Mouse (Mus musculus) midbrain, postnatal 0 days (tissue): ENCODE measurements around the gene Mfsd4b1. TPM values are rescaled to one million over a fixed set of nuclear protein-coding genes. Genes with fewer than 3 reads are reported as not detected.

Source experiments
- ATAC-seq: fragments of 200-750 bp; cut with Nextera tagmentation; 2 replicates; pipeline ENCODE4 v1.8.0; 2017; ENCODE audit warnings: moderate number of reproducible peaks, mild to moderate bottlenecking, moderate TSS enrichment, moderate library complexity; ENCODE audit not compliant: low FRiP score
- DNase-seq: peaks from one replicate; pipeline ENCODE4 v3.0.0-alpha.2; 2015; ENCODE audit warnings: low spot score
- H3K27ac ChIP-seq: fragments of 300-500 bp; sonication (generic); 2 replicates; pipeline ENCODE4 v1.5.1; 2014; ENCODE audit warnings: low read depth, mild to moderate bottlenecking, low read length, mixed read lengths
- H3K27me3 ChIP-seq: fragments of 300-500 bp; sonication (generic); 2 replicates; pipeline ENCODE4 v1.6.1; 2014; ENCODE audit warnings: low read length, control low read depth, mixed read lengths; ENCODE audit not compliant: insufficient read depth
- H3K36me3 ChIP-seq: fragments of 300-500 bp; sonication (generic); 2 replicates; pipeline ENCODE4 v1.6.1; 2014; ENCODE audit warnings: low read length, control low read depth, mixed read lengths; ENCODE audit not compliant: insufficient read depth
- H3K4me1 ChIP-seq: fragments of 300-500 bp; sonication (generic); 2 replicates; pipeline ENCODE4 v1.6.1; 2014; ENCODE audit warnings: mild to moderate bottlenecking, control low read depth, antibody characterized with exemption, low read length, mixed read lengths; ENCODE audit not compliant: insufficient read depth
- H3K4me2 ChIP-seq: fragments of 300-500 bp; sonication (generic); 2 replicates; pipeline ENCODE4 v1.6.1; 2014; ENCODE audit warnings: low read depth, mild to moderate bottlenecking, low read length, mixed read lengths; ENCODE audit not compliant: poor library complexity, severe bottlenecking
- H3K4me3 ChIP-seq: fragments of 300-500 bp; sonication (generic); 2 replicates; pipeline ENCODE4 v1.5.1; 2014; ENCODE audit warnings: low read depth, mild to moderate bottlenecking, low read length, moderate library complexity
- H3K9ac ChIP-seq: fragments of 300-500 bp; sonication (generic); replicated peaks from 2 replicates; pipeline ENCODE4 v1.6.1; 2014; ENCODE audit warnings: mild to moderate bottlenecking, low read length, moderate library complexity, mixed read lengths; ENCODE audit not compliant: poor library complexity, severe bottlenecking
- H3K9me3 ChIP-seq: fragments of 300-500 bp; sonication (generic); 2 replicates; pipeline ENCODE4 v1.6.1; 2016; ENCODE audit warnings: low read length, control low read depth
- CTCF ChIP-seq: IDR thresholded peaks from 2 replicates; pipeline ENCODE4 v1.5.1; 2016; ENCODE audit warnings: antibody characterized with exemption, mild to moderate bottlenecking
- WGBS: fragments of 180-500 bp; shearing (Covaris S2); extraction: QIAGEN DNeasy Blood & Tissue Kit; methylation state at CpG from one replicate; pipeline ENCODE4 v1.1.7; 2014; 5-methylcytosine and 5-hydroxymethylcytosine counted together
- polyA plus RNA-seq: library from polyadenylated mRNA; unstranded; fragments of >200 nt; fragmentation: Nextera tagmentation; extraction: Ambion mirVana; gene quantifications from 2 replicates; pipeline ENCODE4 v1.2.1, GENCODE M21; 2015
- total RNA-seq: library from RNA; depleted of rRNA; stranded (reverse); fragments of >200 nt; gene quantifications from 2 replicates; pipeline ENCODE4 v1.2.3, GENCODE M21; 2014

The Mfsd4b1 gene
- total and polyA plus RNA-seq, 2 experiments from 2014 or later, result 0.23 to 0.71 TPM

- DNase-seq, result no peak
- Histone ChIP-seq H3K27me3 (no peaks in the 10 kb centered on the region), H3K27ac (no peak overlapping the region), H3K9ac (no peak overlapping the region), H3K4me1 (no peaks in the 10 kb centered on the region; the same call in 1 of the 2 replicates), H3K9me3 (no peaks in the 10 kb centered on the region), H3K4me2 (no peak overlapping the region), H3K36me3 (no peaks in the 10 kb centered on the region), H3K4me3 (no peak overlapping the region)
- 81% methylated on average over 2 of the region's 2 CpGs for WGBS
- TF ChIP-seq CTCF, result no peak
- no peak for ATAC-seq
Measured at GRCm38 (mm10) chr10:40029610-40030009, 4.5 kb upstream of the Mfsd4b1 start.

- 91% methylated on average over 8 of the region's 8 CpGs for WGBS
- Histone ChIP-seq H3K4me1 (no peaks in the 10 kb centered on the region; the same call in 1 of the 2 replicates), H3K4me2 (no peak overlapping the region), H3K27me3 (no peaks in the 10 kb centered on the region), H3K9me3 (no peaks in the 10 kb centered on the region), H3K27ac (no peak overlapping the region), H3K4me3 (no peak overlapping the region), H3K36me3 (no peaks in the 10 kb centered on the region), H3K9ac (no peak overlapping the region)
- DNase-seq (peak; percentile 38), ATAC-seq (no peak)
- TF ChIP-seq CTCF, result no peak
Measured at GRCm38 (mm10) chr10:40028091-40028490, 3.0 kb upstream of the Mfsd4b1 start.

- Histone ChIP-seq H3K36me3 (no peaks in the 10 kb centered on the region), H3K4me1 (no peaks in the 10 kb centered on the region; the same call in 1 of the 2 replicates), H3K9me3 (no peaks in the 10 kb centered on the region), H3K4me3 (no peak overlapping the region), H3K27ac (no peak overlapping the region), H3K4me2 (no peak overlapping the region), H3K27me3 (no peaks in the 10 kb centered on the region), H3K9ac (no peak overlapping the region)
- DNase-seq (no peak), ATAC-seq (no peak)
- 94% methylated on average over 5 of the region's 5 CpGs for WGBS
- no peak for TF ChIP-seq CTCF
Measured at GRCm38 (mm10) chr10:40026546-40026945, 1.5 kb upstream of the Mfsd4b1 start.

GRCm38 (mm10) chr10:40025560-40025959, 492 bp upstream of the Mfsd4b1 start:
- no peaks in the 10 kb centered on the region for H3K9me3 ChIP-seq
- ATAC-seq (peak; percentile 2; the same call in 1 of the 2 replicates), DNase-seq (no peak)
- peak overlapping the region; percentile 44; the same call in 1 of the 2 replicates for H3K27ac ChIP-seq
- H3K9ac ChIP-seq, result no peak overlapping the region
- H3K4me1 ChIP-seq, result no peaks in the 10 kb centered on the region; the same call in 1 of the 2 replicates
- no peaks in the 10 kb centered on the region for H3K27me3 ChIP-seq
- peak overlapping the region; percentile 68 for H3K4me3 ChIP-seq
- no peaks in the 10 kb centered on the region for H3K36me3 ChIP-seq
- peak overlapping the region; percentile 81 for H3K4me2 ChIP-seq
- no peak for TF ChIP-seq CTCF
- WGBS, result 66% methylated on average over 8 of the region's 8 CpGs

- H3K9ac ChIP-seq, result no peak overlapping the region
- H3K27me3 ChIP-seq, result no peaks in the 10 kb centered on the region
- DNase-seq, result no peak
- WGBS, result 62% methylated on average over 2 of the region's 2 CpGs
- no peak for ATAC-seq
- H3K9me3 ChIP-seq, result no peaks in the 10 kb centered on the region
- no peak overlapping the region for H3K4me3 ChIP-seq
- TF ChIP-seq CTCF, result no peak
- H3K27ac ChIP-seq, result no peak overlapping the region
- no peaks in the 10 kb centered on the region for H3K36me3 ChIP-seq
- H3K4me1 ChIP-seq, result no peaks in the 10 kb centered on the region; the same call in 1 of the 2 replicates
- no peak overlapping the region for H3K4me2 ChIP-seq
Measured at GRCm38 (mm10) chr10:40020401-40020800, 4.7 kb downstream of the Mfsd4b1 start.

- Histone ChIP-seq H3K27me3 (no peaks in the 10 kb centered on the region), H3K27ac (no peak overlapping the region), H3K4me3 (no peak overlapping the region), H3K9ac (no peak overlapping the region), H3K4me1 (no peaks in the 10 kb centered on the region; the same call in 1 of the 2 replicates), H3K4me2 (no peak overlapping the region), H3K9me3 (no peaks in the 10 kb centered on the region), H3K36me3 (no peaks in the 10 kb centered on the region)
- no peak for TF ChIP-seq CTCF
- no peak for DNase-seq
- no peak for ATAC-seq
- 68% methylated on average over 3 of the region's 3 CpGs for WGBS
Measured at GRCm38 (mm10) chr10:40019492-40019891, 5.6 kb downstream of the Mfsd4b1 start.
